Mouse (Mus musculus): ENCODE measurements around the gene Ppp1r3f. TPM values are rescaled to one million over a fixed set of nuclear protein-coding genes. Genes with fewer than 3 reads are reported as not detected.

The Ppp1r3f gene
- total RNA-seq, 2 experiments from 2014 or later: 2.6 to 3.4 TPM

DNA sequence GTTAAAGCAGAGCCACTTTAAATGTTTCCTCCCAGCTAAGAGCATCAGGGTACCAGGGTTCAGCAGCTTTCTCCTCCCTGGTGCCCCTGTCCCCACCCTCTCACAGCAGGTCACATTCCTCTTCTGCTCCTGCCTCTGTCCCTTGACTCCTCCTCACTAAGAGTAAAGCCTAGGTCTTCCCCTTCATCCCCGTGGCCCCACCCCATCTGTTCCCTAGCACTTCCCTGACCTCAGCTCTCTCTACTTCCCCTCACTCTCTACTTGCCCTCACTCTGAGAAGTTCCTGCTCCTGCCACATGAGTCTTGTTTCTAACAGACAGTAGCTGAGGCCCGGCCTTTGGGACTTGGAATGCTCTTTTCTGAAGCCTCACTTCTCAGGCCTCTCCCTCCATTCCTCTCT lies 11.0 kb downstream of the Ppp1r3f start:
- DNase-seq (ENCODE audit: low spot score in 2 of 2): no peak

DNA sequence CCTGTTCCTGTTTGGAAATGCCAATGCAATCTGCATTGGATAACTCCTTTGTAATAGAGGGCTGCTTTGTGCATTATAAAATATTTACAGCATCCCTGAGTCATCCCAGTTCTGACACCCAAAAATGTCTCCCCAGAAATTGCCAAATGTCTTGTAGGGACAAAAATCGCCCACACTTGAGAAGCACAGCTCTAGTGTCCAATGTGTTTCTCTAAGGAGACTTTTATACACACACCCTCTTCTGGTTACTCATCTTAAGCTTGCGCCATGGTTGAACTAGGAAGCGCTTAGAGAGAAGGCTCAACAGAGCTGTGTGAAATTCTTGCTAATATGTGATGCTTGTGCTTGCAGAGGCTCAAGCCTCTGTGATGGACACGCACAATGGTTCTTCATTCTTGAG lies 20.6 kb downstream of the Ppp1r3f start:
- DNase-seq (ENCODE audit: low spot score in 2 of 2): no peak

DNA sequence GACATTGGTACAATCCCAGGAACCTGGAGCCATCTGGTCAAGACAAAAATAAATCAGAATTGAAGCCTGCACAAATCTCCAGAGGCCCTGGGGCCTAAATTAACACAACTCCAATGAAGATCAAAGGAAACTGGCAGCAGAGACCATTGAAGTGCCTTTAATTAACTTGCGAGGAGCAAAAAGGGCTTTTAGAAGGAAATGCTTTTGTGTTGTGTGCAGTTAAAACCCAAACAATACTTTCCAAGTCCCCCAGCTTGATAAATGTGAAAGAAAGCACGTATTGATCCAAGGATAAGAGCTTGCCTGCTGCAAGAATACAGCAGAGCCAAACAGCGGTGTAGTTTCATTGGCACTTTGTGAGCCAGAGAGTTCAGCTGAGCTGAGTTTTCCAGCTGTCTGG lies 49.1 kb downstream of the Ppp1r3f start:
- DNase-seq (ENCODE audit: low spot score in 2 of 2): no peak

Other genes with a start within 250 kb of the Ppp1r3f start
- 1 to 10 TPM; 1.5 to 1.6 TPM for gene Usp27x, start 198.5 kb downstream of the Ppp1r3f start, total RNA-seq (2021)
- under 1 TPM in 1 of 2 experiments, not detected in 1; 0.15 TPM for gene Foxp3, start 639 bp downstream of the Ppp1r3f start, total RNA-seq (2021)
- gene Ccdc22, start 31.2 kb upstream of the Ppp1r3f start, total RNA-seq (2021): 10 to 100 TPM; 13.8 to 15.0 TPM
- not detected for gene Cacna1f, start 32.8 kb upstream of the Ppp1r3f start, total RNA-seq (2021)
- under 1 TPM; 0.83 to 0.98 TPM for gene Syp, start 64.2 kb upstream of the Ppp1r3f start, total RNA-seq (2021)
- 1 to 10 TPM; 8.9 to 9.5 TPM for gene Prickle3, start 83.0 kb upstream of the Ppp1r3f start, total RNA-seq (2021)
- 100 to 1,000 TPM in 1 of 2 experiments, 10 to 100 TPM in 1; 82.9 to 104 TPM for gene Plp2, start 97.1 kb upstream of the Ppp1r3f start, total RNA-seq (2021)
- 1 to 10 TPM; 1.3 to 1.8 TPM for gene Magix, start 107.0 kb upstream of the Ppp1r3f start, total RNA-seq (2021)
- gene Gpkow, start 122.8 kb upstream of the Ppp1r3f start, total RNA-seq (2021): 10 to 100 TPM; 22.6 to 26.6 TPM
- gene Wdr45, start 140.1 kb upstream of the Ppp1r3f start, total RNA-seq (2021): 10 to 100 TPM; 25.6 to 30.7 TPM
- not detected for gene Gm45208, start 148.0 kb upstream of the Ppp1r3f start, total RNA-seq (2021)
- gene Praf2, start 154.2 kb upstream of the Ppp1r3f start, total RNA-seq (2021): 10 to 100 TPM; 18.5 to 18.7 TPM
- 1 to 10 TPM; 2.7 to 4.0 TPM for gene Ccdc120, start 176.6 kb upstream of the Ppp1r3f start, total RNA-seq (2021)
- gene Tfe3, start 188.3 kb upstream of the Ppp1r3f start, total RNA-seq (2021): 10 to 100 TPM; 16.9 to 19.4 TPM
- gene Gripap1, start 215.5 kb upstream of the Ppp1r3f start, total RNA-seq (2021): 10 to 100 TPM; 24.7 to 34.9 TPM
- gene Kcnd1, start 248.0 kb upstream of the Ppp1r3f start, total RNA-seq (2021): 1 to 10 TPM; 1.3 to 1.5 TPM

Measured in gastrocnemius, postnatal 4 days (tissue).